Mouse (Mus musculus): ENCODE data around the gene Fam102b. TPM values are rescaled to one million over a fixed set of nuclear protein-coding genes. Genes with fewer than 3 reads are reported as not detected.

Fam102b gene
- total RNA-seq, 2 experiments from 2014 or later, result 26.5 to 28.2 TPM

DNA sequence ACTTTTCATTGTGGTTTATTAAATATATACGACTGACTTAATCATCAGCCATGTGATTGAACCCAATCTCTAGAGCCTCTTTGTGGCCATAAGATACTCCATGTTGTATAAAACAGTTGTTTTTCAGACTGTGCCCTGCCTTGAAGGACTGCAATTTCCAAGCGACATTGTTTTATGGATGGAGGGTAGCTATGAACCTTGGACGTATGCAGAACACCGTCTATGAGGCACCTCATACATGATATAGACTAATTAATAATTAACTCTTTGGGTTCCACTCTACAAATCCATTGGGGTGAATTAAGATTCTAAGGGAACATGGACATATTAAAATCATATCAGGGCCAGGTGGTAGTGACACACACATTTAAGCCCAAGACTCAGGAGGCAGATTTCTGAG is 101.7 kb downstream of the Fam102b start:
- Histone ChIP-seq H3K27ac (no peak overlapping the region), H3K4me3 (no peak overlapping the region)
- TF ChIP-seq CTCF (conservative IDR thresholded peaks at IDR 0.05), result no peak
- no peak for DNase-seq (ENCODE audit: low spot score in 2 of 2)

DNA sequence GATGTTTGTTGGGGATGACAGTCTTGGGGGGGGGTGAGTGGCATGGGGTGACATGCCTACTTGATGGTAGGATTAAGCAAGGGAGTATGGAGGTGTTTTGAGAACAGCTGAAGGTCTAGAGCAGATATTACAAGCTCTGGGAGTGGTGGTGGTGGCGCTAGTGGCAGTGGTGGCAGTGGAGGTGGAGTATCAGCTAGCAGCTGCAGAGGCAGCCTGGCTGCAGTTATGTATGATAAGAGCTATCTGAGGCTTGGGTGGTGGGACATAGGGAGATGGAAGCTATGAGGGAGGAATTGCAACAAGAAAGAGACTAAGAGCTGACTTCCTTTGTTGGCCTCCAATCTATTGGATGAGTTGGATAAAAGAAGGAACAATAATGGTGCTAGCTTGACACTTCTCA is 105.6 kb downstream of the Fam102b start:
- H3K27ac ChIP-seq, result no peak overlapping the region
- DNase-seq (ENCODE audit: low spot score in 2 of 2), result no peak
- no peak for TF ChIP-seq CTCF (conservative IDR thresholded peaks at IDR 0.05)
- no peak overlapping the region for H3K4me3 ChIP-seq

Small RNA genes within 50 kb of the gene (microRNA-seq; reads per million reads assigned to microRNA genes)
- 0 reads per million in 2 experiments for gene Gm44384

Other genes starting within 250 kb of the Fam102b start
- 10 to 100 TPM; 25.1 to 27.8 TPM for gene Stxbp3, start 187.1 kb downstream of the Fam102b start, total RNA-seq (2021)
- under 1 TPM in 1 of 2 experiments, not detected in 1; 0.15 TPM for gene Fndc7, start 137.6 kb downstream of the Fam102b start, total RNA-seq (2021)
- 10 to 100 TPM; 51.9 to 53.1 TPM for gene Prpf38b, start 115.9 kb downstream of the Fam102b start, total RNA-seq (2021)
- 1 to 10 TPM; 1.9 to 3.1 TPM for gene Henmt1, start 87.7 kb downstream of the Fam102b start, total RNA-seq (2021)
- gene Gm9857, start 87.2 kb downstream of the Fam102b start, total RNA-seq (2021), result not detected
- gene Slc25a54, start 52.9 kb upstream of the Fam102b start, total RNA-seq (2021), result not detected
- gene Slc25a24, start 95.5 kb upstream of the Fam102b start, total RNA-seq (2021), result 1 to 10 TPM; 3.3 to 4.0 TPM